Mouse (Mus musculus) hindbrain, embryonic 14.5 days (tissue): ENCODE results near the gene Exoc6. TPM values are rescaled to one million over a fixed set of nuclear protein-coding genes. Genes with fewer than 3 reads are reported as not detected.

Source experiments
- ATAC-seq: fragments of 200-750 bp; cut with Nextera tagmentation; 2 replicates; pipeline ENCODE4 v1.8.0; 2017; ENCODE audit warnings: moderate number of reproducible peaks, mild to moderate bottlenecking, moderate TSS enrichment, moderate library complexity; ENCODE audit not compliant: low FRiP score
- DNase-seq: peaks from one replicate; pipeline ENCODE4 v3.0.0-alpha.2; 2015; ENCODE audit warnings: low spot score
- H3K27ac ChIP-seq: fragments of 300-500 bp; sonication (generic); 2 replicates; pipeline ENCODE4 v1.5.1; 2014; ENCODE audit warnings: mild to moderate bottlenecking, moderate library complexity
- H3K27me3 ChIP-seq: fragments of 300-500 bp; sonication (generic); 2 replicates; pipeline ENCODE4 v1.6.1; 2014; ENCODE audit warnings: mild to moderate bottlenecking, low read length, mixed read lengths; ENCODE audit not compliant: control insufficient read depth, insufficient read depth
- H3K36me3 ChIP-seq: fragments of 300-500 bp; sonication (generic); replicated peaks from 2 replicates; pipeline ENCODE4 v1.6.1; 2014; ENCODE audit not compliant: control insufficient read depth, insufficient read depth
- H3K4me1 ChIP-seq: fragments of 300-500 bp; sonication (generic); replicated peaks from 2 replicates; pipeline ENCODE4 v1.6.1; 2014; ENCODE audit warnings: antibody characterized with exemption, low read length, mixed read lengths; ENCODE audit not compliant: control insufficient read depth, insufficient read depth
- H3K4me2 ChIP-seq: fragments of 300-500 bp; sonication (generic); replicated peaks from 2 replicates; pipeline ENCODE4 v1.6.1; 2014; ENCODE audit warnings: mild to moderate bottlenecking, moderate library complexity
- H3K4me3 ChIP-seq: fragments of 300-500 bp; sonication (generic); replicated peaks from 2 replicates; pipeline ENCODE4 v1.5.1; 2014; ENCODE audit warnings: mild to moderate bottlenecking, low read length
- H3K9ac ChIP-seq: fragments of 300-500 bp; sonication (generic); 2 replicates; pipeline ENCODE4 v1.6.1; 2014
- H3K9me3 ChIP-seq: fragments of 300-500 bp; sonication (generic); 2 replicates; pipeline ENCODE4 v1.6.1; 2016; ENCODE audit warnings: low read length; ENCODE audit not compliant: control insufficient read depth
- WGBS: fragments of 180-500 bp; shearing (Covaris S2); extraction: QIAGEN DNeasy Blood & Tissue Kit; methylation state at CpG from one replicate; pipeline ENCODE4 v1.1.7; 2014; 5-methylcytosine and 5-hydroxymethylcytosine counted together
- polyA plus RNA-seq: library from polyadenylated mRNA; unstranded; fragments of >200 nt; fragmentation: Nextera tagmentation; extraction: Ambion mirVana; gene quantifications from 2 replicates; pipeline ENCODE4 v1.2.1, GENCODE M21; 2014

The Exoc6 gene
- polyA plus RNA-seq, 1 experiment from 2014 or later, result 25.5 TPM

- no peak for DNase-seq
- ATAC-seq, result no peak
- no peak overlapping the region for H3K9ac ChIP-seq
- 42% methylated on average over 5 of the region's 5 CpGs for WGBS
- no peak overlapping the region for H3K4me3 ChIP-seq
- H3K27ac ChIP-seq, result no peak overlapping the region
- no peaks in the 10 kb centered on the region for H3K9me3 ChIP-seq
- H3K27me3 ChIP-seq, result peaks cover 100% of the 10 kb centered on the region
- H3K4me2 ChIP-seq, result no peak overlapping the region
- no peaks in the 10 kb centered on the region for H3K36me3 ChIP-seq
- H3K4me1 ChIP-seq, result 0 out of 2 replicates have a peak, but pooled peaks cover 14% of the 10 kb centered on the region
Measured at GRCm38 (mm10) chr19:37689478-37689877, 139.3 kb downstream of the Exoc6 start.

GRCm38 (mm10) chr19:37690716-37691115, 140.5 kb downstream of the Exoc6 start:
- Histone ChIP-seq H3K36me3 (no peaks in the 10 kb centered on the region), H3K4me3 (peak overlapping the region; percentile 14; the same call in 1 of the 2 replicates), H3K9me3 (no peaks in the 10 kb centered on the region), H3K9ac (no peak overlapping the region), H3K27ac (no peak overlapping the region), H3K4me1 (0 out of 2 replicates have a peak, but pooled peaks cover 14% of the 10 kb centered on the region), H3K4me2 (peak overlapping the region; percentile 36), H3K27me3 (peaks cover 100% of the 10 kb centered on the region)
- ATAC-seq, result no peak
- 3% methylated on average over 29 of the region's 29 CpGs for WGBS
- no peak for DNase-seq

DNA sequence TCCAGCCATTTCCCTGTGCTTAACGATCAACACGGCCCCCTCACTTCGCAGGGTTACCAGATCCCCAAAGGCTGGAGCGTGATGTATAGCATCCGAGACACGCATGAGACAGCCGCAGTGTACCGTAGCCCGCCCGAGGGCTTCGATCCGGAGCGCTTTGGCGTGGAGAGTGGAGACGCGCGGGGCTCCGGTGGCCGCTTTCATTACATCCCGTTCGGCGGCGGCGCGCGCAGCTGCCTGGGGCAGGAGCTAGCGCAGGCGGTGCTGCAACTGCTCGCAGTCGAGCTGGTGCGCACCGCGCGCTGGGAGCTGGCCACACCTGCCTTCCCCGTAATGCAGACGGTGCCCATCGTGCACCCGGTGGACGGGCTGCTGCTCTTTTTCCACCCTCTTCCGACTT, 142.7 kb downstream of the Exoc6 start:
- WGBS, result under 1% methylated on average over 40 of the region's 40 CpGs
- DNase-seq (peak; percentile 63), ATAC-seq (peak; percentile 56; the same call in 1 of the 2 replicates)
- H3K4me1 ChIP-seq, result peaks cover 23% of the 10 kb centered on the region
- H3K4me3 ChIP-seq, result peak overlapping the region; percentile 32
- H3K9me3 ChIP-seq, result no peaks in the 10 kb centered on the region
- peak overlapping the region; percentile 42; the same call in 1 of the 2 replicates for H3K9ac ChIP-seq
- H3K27ac ChIP-seq, result no peak overlapping the region
- H3K36me3 ChIP-seq, result no peaks in the 10 kb centered on the region
- peaks cover 100% of the 10 kb centered on the region for H3K27me3 ChIP-seq
- H3K4me2 ChIP-seq, result peak overlapping the region; percentile 61

DNA sequence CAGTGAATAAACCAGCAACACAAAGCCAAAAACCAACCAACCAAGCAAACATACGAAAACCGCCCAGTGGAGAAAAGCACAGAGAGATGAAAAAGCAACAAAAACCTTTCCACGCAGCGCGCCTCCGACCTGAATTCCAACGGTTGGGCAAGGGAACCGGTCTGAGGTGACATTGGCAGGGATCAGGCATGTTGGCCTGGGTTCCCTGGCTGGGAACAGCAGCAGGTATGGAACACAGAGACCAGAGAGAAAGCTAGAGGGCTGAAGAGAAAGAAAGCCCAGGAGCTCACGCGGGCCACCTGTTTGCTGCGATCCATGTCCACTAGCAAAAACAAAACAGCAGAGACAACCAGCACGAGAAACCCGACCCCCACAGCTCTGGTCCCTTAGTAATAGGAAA, 144.9 kb downstream of the Exoc6 start:
- DNase-seq, result no peak
- H3K9ac ChIP-seq, result no peak overlapping the region
- H3K36me3 ChIP-seq, result no peaks in the 10 kb centered on the region
- no peak overlapping the region for H3K4me2 ChIP-seq
- no peak overlapping the region for H3K4me3 ChIP-seq
- H3K9me3 ChIP-seq, result no peaks in the 10 kb centered on the region
- ATAC-seq, result no peak
- WGBS, result 30% methylated on average over 13 of the region's 13 CpGs
- no peak overlapping the region for H3K27ac ChIP-seq
- H3K27me3 ChIP-seq, result peaks cover 100% of the 10 kb centered on the region
- peaks cover 34% of the 10 kb centered on the region for H3K4me1 ChIP-seq

- H3K9ac ChIP-seq, result no peak overlapping the region
- peaks cover 28% of the 10 kb centered on the region for H3K4me1 ChIP-seq
- no peak overlapping the region for H3K4me3 ChIP-seq
- H3K27ac ChIP-seq, result no peak overlapping the region
- peak overlapping the region; percentile 25; the same call in 1 of the 2 replicates for H3K4me2 ChIP-seq
- no peaks in the 10 kb centered on the region for H3K36me3 ChIP-seq
- peaks cover 100% of the 10 kb centered on the region for H3K27me3 ChIP-seq
- whole genome bisulfite sequencing, result 4% methylated on average over 42 of the region's 42 CpGs
- ATAC-seq (no peak), DNase-seq (no peak)
- no peaks in the 10 kb centered on the region for H3K9me3 ChIP-seq
Measured at GRCm38 (mm10) chr19:37695762-37696602, 145.8 kb downstream of the Exoc6 start.

DNA sequence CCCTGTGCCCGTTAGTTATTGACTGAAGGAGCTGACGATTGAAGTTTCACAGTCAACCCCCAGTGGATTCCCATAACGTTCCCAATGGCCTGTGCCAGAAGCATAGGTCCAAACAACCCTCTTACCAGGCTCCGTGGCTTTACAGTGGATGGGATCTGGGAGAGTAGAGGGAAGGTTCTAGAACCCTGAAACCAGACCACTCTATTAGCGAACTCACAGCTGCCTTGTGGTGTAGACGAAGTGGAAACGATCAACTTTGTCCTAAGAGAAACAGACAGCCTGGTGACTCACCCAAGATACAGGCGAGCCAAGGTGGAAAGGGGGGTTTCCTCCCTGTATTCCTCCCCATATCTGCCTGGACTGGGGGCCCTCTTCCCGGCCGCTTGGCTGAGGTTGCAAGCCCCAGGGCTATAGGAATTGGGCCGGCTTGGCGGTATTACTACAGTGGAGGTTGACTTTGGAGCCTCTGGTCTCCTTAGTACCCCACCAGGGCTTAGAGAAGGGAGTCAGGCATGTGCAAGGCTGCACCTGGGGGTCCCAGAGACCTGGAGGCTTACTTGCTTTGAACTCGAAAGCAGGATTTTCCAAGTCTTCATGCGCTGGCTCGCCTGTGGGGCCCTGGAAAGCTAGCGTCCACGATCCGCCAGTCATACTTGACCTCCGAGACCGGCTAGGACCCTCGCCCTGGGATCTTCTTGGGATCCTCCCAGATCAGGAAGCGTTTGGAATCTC, 146.6 kb downstream of the Exoc6 start:
- H3K36me3 ChIP-seq, result no peaks in the 10 kb centered on the region
- peaks cover 100% of the 10 kb centered on the region for H3K27me3 ChIP-seq
- H3K4me1 ChIP-seq, result peaks cover 28% of the 10 kb centered on the region
- H3K4me2 ChIP-seq, result peak overlapping the region; percentile 52
- H3K9ac ChIP-seq, result no peak overlapping the region
- no peaks in the 10 kb centered on the region for H3K9me3 ChIP-seq
- H3K27ac ChIP-seq, result no peak overlapping the region
- DNase-seq, result no peak
- WGBS, result 2% methylated on average over 22 of the region's 22 CpGs
- peak overlapping the region; percentile 29; the same call in 1 of the 2 replicates for H3K4me3 ChIP-seq
- no peak for ATAC-seq

- H3K4me2 ChIP-seq, result peak overlapping the region; percentile 52
- H3K4me1 ChIP-seq, result peaks cover 28% of the 10 kb centered on the region
- H3K9me3 ChIP-seq, result no peaks in the 10 kb centered on the region
- no peak overlapping the region for H3K27ac ChIP-seq
- H3K9ac ChIP-seq, result no peak overlapping the region
- no peaks in the 10 kb centered on the region for H3K36me3 ChIP-seq
- peak overlapping the region; percentile 29 for H3K4me3 ChIP-seq
- no peak for DNase-seq
- 0% methylated on average over 18 of the region's 18 CpGs for WGBS
- H3K27me3 ChIP-seq, result peaks cover 100% of the 10 kb centered on the region
- ATAC-seq, result no peak
Measured at GRCm38 (mm10) chr19:37697335-37697636, 147.1 kb downstream of the Exoc6 start.

- Histone ChIP-seq H3K9me3 (no peaks in the 10 kb centered on the region), H3K36me3 (no peaks in the 10 kb centered on the region), H3K9ac (no peak within 1 kb of the TSS), H3K4me2 (peak within 1 kb of the TSS; percentile 52), H3K4me1 (peaks cover 28% of the 10 kb centered on the region), H3K27me3 (peaks cover 100% of the 10 kb centered on the region), H3K27ac (no peak within 1 kb of the TSS), H3K4me3 (peak within 1 kb of the TSS; percentile 29)
- ATAC-seq (0 out of 2 replicates have a peak, but pooled peaks have one; percentile 25), DNase-seq (no peak)
- WGBS, result 1% methylated on average over 51 of the region's 51 CpGs
Measured at GRCm38 (mm10) chr19:37697651-37698272, 147.5 kb downstream of the Exoc6 start, which contains the start of gene Cyp26a1. Gene Cyp26a1 (plus strand): TSS chr19:37697798.
